Mouse (Mus musculus) large intestine, adult 2 months (tissue): Measurements from ENCODE around the gene Dcps. TPM values are rescaled to one million over a fixed set of nuclear protein-coding genes. Genes with fewer than 3 reads are reported as not detected.
A peak's percentile ranks its signal among the peaks of the same experiment; 100 is the strongest.

Experiments used
- DNase-seq: peaks from one replicate; pipeline ENCODE4 v3.0.0-alpha.2; 2012; ENCODE audit warnings: low read depth, low spot score
- WGBS: fragments of 180-500 bp; shearing (Covaris S2); methylation state at CpG from one replicate; pipeline ENCODE4 v1.1.7; 2018; 5-methylcytosine and 5-hydroxymethylcytosine counted together
- polyA plus RNA-seq: library from polyadenylated mRNA; depleted of rRNA; stranded (reverse); fragments of >200 nt; gene quantifications from 2 replicates; pipeline ENCODE4 v1.2.3, GENCODE M21; 2012; rRNA removed

Gene Dcps
- polyA plus RNA-seq: 28.3 and 39.7 TPM in 2 replicates

- under 1% methylated on average over 38 of the region's 38 CpGs for WGBS
- DNase-seq: peak; percentile 84
These were observed at the start of gene Dcps for GRCm38 (mm10) chr9:35175251-35176123. TSS of gene Dcps (minus strand) at chr9:35176061.

DNA sequence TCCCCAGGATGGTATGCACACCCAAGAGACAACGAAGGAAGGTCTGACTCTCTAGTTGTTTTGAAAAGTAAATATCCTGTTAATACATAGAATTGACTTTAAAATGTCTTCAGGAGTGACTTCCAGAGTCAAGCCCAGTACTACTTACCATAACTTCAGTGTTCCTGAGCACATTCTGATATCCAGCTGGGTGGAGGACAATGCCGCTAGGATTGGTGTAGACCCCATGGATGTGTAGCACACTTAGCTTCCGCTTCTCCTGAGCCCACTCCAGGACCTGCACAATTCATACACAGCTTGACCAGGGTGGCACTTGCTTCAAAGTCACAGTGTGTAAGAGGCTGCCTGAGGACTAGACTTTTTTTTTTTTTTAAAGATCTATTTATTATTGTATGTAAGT lies 47.6 kb upstream of the Dcps start:
- no peak for DNase-seq

DNA sequence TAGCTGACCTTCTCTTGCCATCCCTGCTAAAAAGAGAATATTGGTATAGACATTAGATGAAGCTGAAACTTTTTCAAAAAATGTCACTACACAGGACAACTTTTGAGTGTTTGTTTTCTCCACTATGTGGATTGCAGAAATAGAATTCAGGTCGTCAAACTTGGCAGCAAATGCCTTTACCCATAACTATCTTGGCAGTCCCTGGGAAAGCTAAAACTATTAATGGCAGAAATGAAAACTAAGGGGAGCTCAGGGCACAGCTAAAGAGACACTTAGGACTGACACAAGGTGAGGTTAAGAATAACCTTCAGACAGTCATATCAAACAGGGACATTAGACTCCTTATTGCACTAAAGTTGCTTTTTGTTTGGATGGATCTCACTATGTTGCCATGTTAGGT lies 42.1 kb upstream of the Dcps start:
- 49% methylated on average over 1 of the region's 1 CpGs for WGBS
- DNase-seq: no peak

More for the DNA sequence above, 47.6 kb upstream of the Dcps start:
- whole genome bisulfite sequencing: 95% methylated on average over 3 of the region's 3 CpGs

DNA sequence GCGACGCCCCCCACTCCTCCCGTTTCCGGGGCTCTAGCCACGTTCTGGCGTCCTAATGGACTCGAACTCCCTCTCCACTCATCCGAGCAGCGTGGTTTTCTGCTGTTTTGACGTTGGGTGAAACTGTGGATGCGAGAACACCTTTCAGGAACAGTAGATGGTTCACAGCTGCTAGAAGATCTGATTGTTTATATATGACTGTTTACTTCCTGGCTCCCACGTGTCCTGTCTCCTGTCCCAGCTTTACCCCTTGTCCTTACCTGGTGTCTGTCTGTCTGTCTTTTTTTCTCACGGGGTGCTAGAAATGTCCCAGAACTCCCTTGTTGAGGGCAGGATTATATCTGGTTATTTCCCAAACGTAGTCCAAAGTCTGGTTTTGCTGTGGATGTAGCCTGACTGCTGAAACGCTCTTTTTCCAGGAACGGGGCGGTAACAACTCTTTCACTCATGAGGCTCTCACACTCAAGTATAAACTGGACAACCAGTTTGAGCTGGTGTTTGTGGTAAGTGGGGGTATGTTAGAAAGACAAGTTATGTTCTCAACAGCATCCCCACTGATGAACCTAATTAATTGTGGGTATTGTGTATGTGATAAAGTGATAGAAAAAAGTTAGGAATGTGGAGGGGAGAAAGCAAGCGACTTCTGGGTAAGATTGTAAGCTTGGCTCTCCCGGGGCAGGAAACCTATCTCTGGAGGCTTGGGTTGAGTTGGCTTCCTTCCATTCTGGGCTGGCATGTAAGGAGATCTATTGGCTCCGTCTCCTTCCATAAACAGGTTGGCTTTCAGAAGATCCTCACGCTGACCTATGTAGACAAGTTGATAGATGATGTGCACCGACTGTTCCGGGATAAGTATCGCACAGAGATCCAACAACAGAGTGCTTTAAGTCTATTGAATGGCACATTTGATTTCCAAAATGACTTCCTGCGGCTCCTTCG lies 36.0 kb upstream of the Dcps start:
- WGBS: 26% methylated on average over 26 of the region's 26 CpGs
- DNase-seq: peak; percentile 21

GRCm38 (mm10) chr9:35210542-35211474 lies 34.9 kb upstream of the Dcps start, which contains the start of gene Foxred1:
TSS of gene Foxred1 (minus strand) at chr9:35211055.
- under 1% methylated on average over 72 of the region's 72 CpGs for WGBS

GRCm38 (mm10) chr9:35204421-35204820 lies 28.6 kb upstream of the Dcps start:
- no peak for DNase-seq
- WGBS: 96% methylated on average over 2 of the region's 2 CpGs

More at GRCm38 (mm10) chr9:35210542-35211474, 34.9 kb upstream of the Dcps start, which contains the start of gene Foxred1:
- DNase-seq: peak; percentile 96

DNA sequence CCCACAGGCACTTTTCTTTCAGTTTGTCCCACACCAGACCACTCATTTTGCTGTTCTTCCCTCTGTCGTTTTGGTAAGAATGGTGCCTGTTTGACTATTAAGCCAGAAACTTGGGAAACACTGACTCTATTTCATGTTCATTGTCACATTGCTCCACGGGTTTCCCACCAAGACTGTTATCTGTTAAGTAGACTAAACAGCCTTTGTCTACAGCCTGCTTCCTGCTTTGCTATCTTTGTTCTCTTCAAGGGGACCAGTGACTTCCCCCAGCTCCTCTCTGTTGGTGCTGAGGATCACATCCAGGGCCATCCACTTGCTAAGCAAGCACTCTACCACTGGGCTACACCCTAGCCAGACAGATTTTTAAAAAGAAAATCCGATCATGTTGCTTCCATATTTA lies 27.7 kb upstream of the Dcps start:
- WGBS: 49% methylated on average over 3 of the region's 3 CpGs
- DNase-seq: no peak

DNA sequence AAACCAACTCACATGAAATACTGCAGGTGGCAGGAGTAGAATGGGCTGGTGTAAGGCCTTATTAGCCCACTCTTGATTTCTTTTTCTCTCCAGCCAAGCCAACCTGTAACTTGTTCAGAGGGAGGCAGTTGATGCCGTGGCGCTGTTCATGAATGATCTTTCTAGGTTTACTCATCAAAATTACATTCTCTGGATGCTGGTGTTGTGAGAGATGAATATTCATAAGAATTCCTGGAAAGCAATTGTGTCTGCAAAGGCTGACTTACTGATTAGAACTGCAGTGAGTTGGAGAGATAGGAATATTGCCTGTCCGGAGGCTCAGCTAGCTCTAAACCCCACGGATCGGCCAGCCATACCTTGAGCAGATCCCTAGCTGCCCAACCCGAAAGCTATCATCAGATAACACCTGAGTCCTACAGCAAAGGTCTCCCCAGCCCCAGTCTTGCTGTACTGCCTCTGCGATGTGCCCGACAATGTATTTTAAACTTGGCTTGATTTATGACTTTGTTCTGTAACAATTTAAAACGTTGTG lies 24.7 kb upstream of the Dcps start:
- no peak for DNase-seq
- WGBS: 59% methylated on average over 9 of the region's 9 CpGs

DNA sequence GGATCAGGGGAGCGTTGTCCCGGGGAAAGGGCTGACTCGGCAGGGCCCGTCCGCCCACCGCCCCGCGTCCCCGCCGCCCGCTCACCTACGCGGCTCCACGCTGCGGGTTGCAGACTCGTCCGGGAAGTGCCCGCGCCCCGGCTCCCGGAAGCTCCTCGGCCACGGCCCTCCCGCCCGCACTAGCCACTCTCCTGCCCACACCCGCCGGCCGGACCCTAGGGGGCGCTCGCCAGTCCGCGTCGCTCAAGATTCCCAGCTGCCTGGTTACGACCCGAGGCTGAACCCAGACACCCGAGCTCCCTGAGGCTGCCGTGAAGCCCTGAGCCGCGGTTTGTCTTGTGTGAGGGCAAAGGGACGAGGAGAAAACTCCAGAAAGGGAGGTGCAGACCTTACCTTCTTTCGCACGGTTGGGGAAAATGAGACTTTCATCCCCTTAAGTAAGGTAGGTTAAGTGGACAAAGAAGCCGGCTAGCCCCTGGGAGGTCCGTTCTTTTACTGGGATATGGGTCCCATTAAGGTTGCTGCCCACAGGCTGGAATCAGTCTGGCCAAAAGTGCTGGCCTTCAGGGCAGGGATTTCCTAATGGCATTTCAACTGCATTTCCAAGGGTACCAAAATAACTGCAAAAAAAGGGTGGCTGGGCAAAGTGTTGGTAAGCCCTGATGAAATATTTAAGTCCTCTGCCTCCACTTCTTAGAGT lies 24.1 kb upstream of the Dcps start, which contains the start of the genes Srpr and Tirap:
TSS of gene Srpr (plus strand) at position 404 of the 700 bp plus-strand sequence.
TSS of gene Tirap (minus strand) at position 520 of the 700 bp plus-strand sequence.
- 1% methylated on average over 44 of the region's 44 CpGs for WGBS
- peak; percentile 70 for DNase-seq

DNA sequence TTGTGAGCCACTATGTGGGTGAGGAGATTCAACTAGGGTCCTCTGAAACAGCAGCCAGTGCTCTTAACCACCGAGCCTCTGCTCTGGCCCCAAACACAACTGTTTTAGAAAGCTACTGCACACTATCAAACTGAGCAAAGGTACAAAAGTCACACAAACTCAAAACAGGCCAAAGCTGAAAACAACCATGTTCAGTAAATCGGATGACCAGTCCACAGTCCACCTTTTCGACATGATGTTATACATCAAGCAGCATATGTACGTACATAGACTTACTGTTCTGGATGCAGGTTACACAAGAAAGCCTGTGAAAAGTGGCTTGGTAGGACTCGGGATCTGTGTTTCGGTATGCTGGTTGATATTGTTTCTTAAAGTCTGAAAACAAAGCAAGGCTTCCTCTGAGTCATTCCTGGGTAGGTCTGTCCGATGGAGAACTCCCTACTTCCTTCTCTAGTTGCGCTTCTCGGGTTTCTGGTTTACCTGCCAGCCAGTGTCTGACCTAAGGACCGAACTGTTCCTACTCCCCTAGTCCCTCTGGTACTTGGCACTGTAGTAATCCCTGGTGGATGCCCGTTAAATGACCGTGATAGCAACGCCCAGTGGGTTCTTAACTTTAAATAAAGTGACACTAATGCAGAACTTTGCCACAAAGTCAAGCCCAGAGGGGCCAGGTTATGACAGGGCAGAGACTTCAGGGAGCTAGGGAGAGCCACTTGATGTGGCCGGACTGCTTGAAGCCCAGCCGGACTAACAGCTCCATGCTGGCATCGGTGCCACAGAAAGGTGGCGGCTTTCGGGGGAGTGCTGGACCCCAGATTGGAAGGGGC lies 23.3 kb upstream of the Dcps start:
- peak; percentile 39 for DNase-seq
- 12% methylated on average over 18 of the region's 18 CpGs for WGBS

DNA sequence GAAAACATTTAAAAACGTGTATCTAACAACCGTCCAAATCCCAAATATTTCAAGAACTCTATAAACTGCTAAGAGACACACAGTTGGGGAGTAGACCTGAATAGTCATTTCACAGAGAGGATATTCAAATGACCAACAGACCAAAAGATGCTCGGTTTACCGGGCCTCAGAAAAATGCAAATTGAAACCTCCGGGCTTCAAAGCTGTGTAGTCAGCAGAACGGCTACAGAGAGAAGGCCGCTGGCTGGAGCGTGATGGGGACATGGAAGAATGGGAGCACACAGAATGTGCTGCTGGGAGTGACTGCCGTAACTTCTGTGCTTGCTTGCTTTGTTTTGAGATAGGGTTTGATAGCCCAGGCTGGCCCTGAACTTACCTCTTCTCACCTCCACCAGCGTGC lies 22.5 kb upstream of the Dcps start:
- DNase-seq: no peak
- 87% methylated on average over 10 of the region's 10 CpGs for WGBS

DNA sequence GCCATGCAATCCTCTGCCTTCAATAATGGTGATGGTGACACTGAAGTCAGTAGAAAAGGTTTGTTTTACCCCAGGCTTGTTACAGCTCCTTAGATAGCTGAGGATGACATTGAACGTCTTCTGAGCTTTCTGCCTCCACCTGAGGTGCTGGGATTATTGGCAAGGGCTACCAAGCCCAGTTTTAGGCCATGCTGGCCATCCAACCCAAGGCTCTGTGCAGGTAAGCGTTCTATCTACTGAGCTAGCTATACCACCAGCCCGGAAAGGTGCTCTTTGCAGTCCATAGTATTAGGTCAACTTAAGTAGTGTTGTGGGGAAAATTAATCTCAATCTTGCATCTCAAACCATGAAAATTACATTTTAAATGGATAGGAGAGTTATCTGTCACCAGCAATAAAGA lies 21.8 kb upstream of the Dcps start:
- 89% methylated on average over 3 of the region's 3 CpGs for WGBS

DNA sequence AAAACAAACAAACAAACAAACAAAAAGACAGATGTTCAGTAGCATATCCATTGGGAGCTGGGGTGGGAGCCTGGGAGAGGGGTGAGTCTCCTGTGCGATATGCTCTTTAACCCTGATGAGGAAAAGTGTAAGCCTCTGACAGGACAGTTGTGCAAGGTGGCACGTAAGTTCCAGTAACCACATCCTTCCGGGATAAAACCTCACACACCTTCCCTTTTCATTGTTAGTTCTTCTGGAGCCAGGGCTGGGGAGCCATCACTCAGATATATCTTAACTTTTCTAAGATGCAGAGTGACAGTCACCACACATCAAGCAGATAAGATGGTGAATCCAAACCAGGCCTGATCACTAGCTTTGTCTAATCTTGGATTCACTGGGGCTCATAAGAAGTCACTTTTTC lies 18.2 kb upstream of the Dcps start:
- whole genome bisulfite sequencing: 92% methylated on average over 3 of the region's 3 CpGs
- no peak for DNase-seq

More for the DNA sequence above, 21.8 kb upstream of the Dcps start:
- DNase-seq: no peak

DNA sequence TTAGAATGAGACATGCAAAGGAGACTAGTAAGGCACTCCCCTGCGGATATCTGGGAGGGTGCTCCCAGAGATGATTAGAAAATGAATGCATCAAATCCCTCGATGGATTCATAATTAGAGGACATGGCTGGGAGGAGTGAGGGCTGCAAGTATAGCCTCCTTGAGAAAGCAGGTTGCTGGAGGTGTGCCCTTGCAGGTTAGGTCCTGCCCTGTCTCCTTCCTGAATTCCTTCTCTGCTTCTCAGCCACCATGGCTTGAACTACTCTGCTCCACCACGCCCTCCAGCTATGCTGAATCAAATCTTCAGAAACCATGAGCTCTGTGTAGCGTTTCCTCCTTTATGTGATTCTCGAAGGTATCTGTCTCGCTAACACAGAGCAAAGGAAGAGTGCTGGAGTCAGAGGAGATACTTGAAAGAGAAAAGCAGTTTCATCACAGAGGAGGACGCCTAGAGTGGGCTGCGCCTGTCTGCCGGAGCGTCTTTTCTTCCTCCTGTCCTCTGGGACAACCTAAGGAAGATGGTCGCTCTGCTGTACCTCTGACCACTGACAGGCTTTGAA lies 17.2 kb upstream of the Dcps start:
- 86% methylated on average over 11 of the region's 11 CpGs for WGBS
- DNase-seq: no peak

DNA sequence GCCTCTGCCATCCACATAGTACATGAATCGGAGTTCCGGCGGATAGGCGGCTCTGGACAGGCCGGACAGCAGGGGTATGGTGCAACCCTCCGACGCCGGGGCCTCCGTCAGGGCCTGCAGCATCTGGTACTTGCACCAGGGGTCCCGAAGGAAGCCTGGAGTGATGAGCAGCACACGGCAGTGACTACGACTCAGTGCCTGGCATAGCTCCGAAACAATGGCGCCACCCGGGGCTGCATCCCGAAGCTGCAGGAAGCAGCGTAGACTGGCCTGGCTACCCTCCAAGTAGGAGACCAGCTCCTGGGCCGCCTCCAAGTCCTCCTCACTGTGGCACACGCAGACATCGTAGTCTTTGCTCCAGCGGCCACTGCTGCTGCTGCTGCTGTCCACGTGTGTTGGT lies 12.8 kb upstream of the Dcps start:
- 80% methylated on average over 22 of the region's 22 CpGs for WGBS
- DNase-seq: no peak

DNA sequence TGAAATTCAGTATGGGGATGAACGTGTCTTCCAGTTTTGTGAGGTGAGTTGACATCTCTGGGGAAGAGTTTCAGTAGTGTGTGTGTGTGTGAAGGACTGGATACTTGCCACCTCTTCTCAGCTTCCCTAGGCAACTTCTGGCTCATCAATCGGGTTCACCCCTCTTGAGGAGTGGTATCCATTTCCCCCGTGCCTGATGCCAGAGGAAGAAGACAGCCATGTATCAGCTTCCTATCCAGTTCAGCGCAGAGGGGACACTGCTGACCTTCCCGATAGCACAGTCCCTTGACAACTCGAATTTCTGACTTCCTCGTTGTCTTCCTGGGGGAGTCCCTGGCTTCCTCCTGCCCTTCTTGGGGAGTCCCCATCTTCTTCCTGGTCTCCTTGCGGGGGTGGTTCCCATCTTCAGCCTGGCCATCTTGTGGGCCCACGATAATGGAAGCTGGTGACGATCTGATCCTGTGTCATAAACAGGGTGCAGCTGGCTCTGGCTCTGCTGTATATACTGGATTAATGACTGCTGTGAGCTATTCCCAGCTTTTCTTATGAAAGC lies 11.6 kb upstream of the Dcps start:
- DNase-seq: no peak
- 74% methylated on average over 10 of the region's 10 CpGs for WGBS

- WGBS: 52% methylated on average over 4 of the region's 4 CpGs
- DNase-seq: no peak
These were observed 10.6 kb upstream of the Dcps start for GRCm38 (mm10) chr9:35186430-35186829.
